Mouse (Mus musculus): Measurements from ENCODE around the gene Gm45234. TPM values are rescaled to one million over a fixed set of nuclear protein-coding genes. Genes with fewer than 3 reads are reported as not detected.

The Gm45234 gene
- total and polyA plus RNA-seq, 3 experiments = not detected

- Histone ChIP-seq H3K4me3 (replicated peaks in 1 of 3; ENCODE audit: low read depth in 2 of 3, low read length in 2 of 3, poor library complexity in 1 of 3) (no peak overlapping the region), H3K9ac (ENCODE audit: insufficient read depth, low read depth) (no peak overlapping the region), H3K36me3 (replicated peaks in 1 of 2; ENCODE audit: control insufficient read depth in 1 of 2, insufficient read depth in 1 of 2, low read length in 1 of 2) (no peaks in the 10 kb centered on the region), H3K9me3 (replicated peaks; ENCODE audit: low read length) (peaks cover 5% of the 10 kb centered on the region), H3K4me2 (ENCODE audit: insufficient read depth, low read depth, poor library complexity, severe bottlenecking) (no peak overlapping the region), H3K27me3 (replicated peaks) (peaks cover 9% of the 10 kb centered on the region), H3K79me2 (replicated peaks; ENCODE audit: control insufficient read depth, extremely low read depth, insufficient read depth, poor library complexity, severe bottlenecking) (no peaks in the 10 kb centered on the region), H3K4me1 (ENCODE audit: control insufficient read depth in 1 of 2, insufficient read depth in 2 of 2) (peaks cover 6 to 11% of the 10 kb centered on the region in 2 experiments; a peak in 3 of 4 replicates), H3K27ac (ENCODE audit: insufficient read depth, low read depth) (no peak overlapping the region)
- dilution Hi-C loops (cut with MboI; ENCODE audit: extremely low pct_ligation_motif_present, extremely low pct_unique_long_range_greater_than_20kb, low sequenced_read_pairs) (no loop called here), in situ Hi-C loops (cut with MboI; ENCODE audit: low pct_ligation_motif_present, low pct_unique_long_range_greater_than_20kb, low sequenced_read_pairs) (no loop called here)
- TF ChIP-seq HCFC1 (IDR thresholded peaks at IDR 0.05; ENCODE audit: low read depth, low read length) = no peak
- no peak for TF ChIP-seq MYC (IDR thresholded peaks at IDR 0.05; ENCODE audit: low read depth, low read length)
- TF ChIP-seq USF1 (IDR thresholded peaks at IDR 0.05; ENCODE audit: low read depth, low read length) = no peak
- no peak for TF ChIP-seq POLR2A (IDR thresholded peaks at IDR 0.05; ENCODE audit: low read depth, low read length)
- TF ChIP-seq JUN (IDR thresholded peaks at IDR 0.05; ENCODE audit: insufficient read depth, low read depth, low read length) = no peak
- no peak for TF ChIP-seq CTCF (conservative IDR thresholded peaks at IDR 0.05 in 1 of 2, IDR thresholded peaks at IDR 0.05 in 1 of 2; ENCODE audit: low read depth in 2 of 2, low read length in 2 of 2)
- no peak for TF ChIP-seq GABPA (IDR thresholded peaks at IDR 0.05; ENCODE audit: insufficient replicate concordance, low read depth, low read length)
- no peak for TF ChIP-seq ZNF384 (IDR thresholded peaks at IDR 0.05; ENCODE audit: low read depth, low read length)
- no peak for TF ChIP-seq NELFE (IDR thresholded peaks at IDR 0.05; ENCODE audit: low read depth, low read length)
- no peak for TF ChIP-seq SIN3A (IDR thresholded peaks at IDR 0.05; ENCODE audit: low read length)
- no peak for TF ChIP-seq TBP (conservative IDR thresholded peaks at IDR 0.05; ENCODE audit: low read depth, low read length)
- TF ChIP-seq MXI1 (IDR thresholded peaks at IDR 0.05; ENCODE audit: low read depth, low read length) = no peak
- TF ChIP-seq ETS1 (conservative IDR thresholded peaks at IDR 0.05; ENCODE audit: low read depth, low read length) = no peak
- no peak for TF ChIP-seq MAZ (IDR thresholded peaks at IDR 0.05; ENCODE audit: low read depth, low read length)
- no peak for TF ChIP-seq NRF1 (IDR thresholded peaks at IDR 0.05; ENCODE audit: low read depth, low read length)
- TF ChIP-seq TCF12 (IDR thresholded peaks at IDR 0.05; ENCODE audit: low read depth, low read length) = no peak
- TF ChIP-seq RCOR1 (conservative IDR thresholded peaks at IDR 0.05; ENCODE audit: low read depth, low read length) = no peak
- no peak for TF ChIP-seq ELF1 (IDR thresholded peaks at IDR 0.05; ENCODE audit: low read depth, low read length)
- no peak for TF ChIP-seq POLR2AphosphoS2 (IDR thresholded peaks at IDR 0.05; ENCODE audit: low read depth, low read length)
- no peak for TF ChIP-seq CHD1 (IDR thresholded peaks at IDR 0.05; ENCODE audit: low read depth, low read length)
- DNase-seq (ENCODE audit: extremely low read depth) = no peak
These were observed 25.1 kb upstream of the Gm45234 start for GRCm38 (mm10) chr6:124780917-124781316.

- H3K36me3 ChIP-seq (replicated peaks in 1 of 2; ENCODE audit: control insufficient read depth in 1 of 2, insufficient read depth in 1 of 2, low read length in 1 of 2) = no peaks in the 10 kb centered on the region
- in situ Hi-C loops (cut with MboI; ENCODE audit: low pct_ligation_motif_present, low pct_unique_long_range_greater_than_20kb, low sequenced_read_pairs) (no loop called here), dilution Hi-C loops (cut with MboI; ENCODE audit: extremely low pct_ligation_motif_present, extremely low pct_unique_long_range_greater_than_20kb, low sequenced_read_pairs) (no loop called here)
- no peak for TF ChIP-seq ELF1 (IDR thresholded peaks at IDR 0.05; ENCODE audit: low read depth, low read length)
- no peak for TF ChIP-seq ETS1 (conservative IDR thresholded peaks at IDR 0.05; ENCODE audit: low read depth, low read length)
- TF ChIP-seq JUN (IDR thresholded peaks at IDR 0.05; ENCODE audit: insufficient read depth, low read depth, low read length) = no peak
- TF ChIP-seq ZNF384 (IDR thresholded peaks at IDR 0.05; ENCODE audit: low read depth, low read length) = no peak
- no peak for TF ChIP-seq IRF4 (IDR thresholded peaks at IDR 0.05; ENCODE audit: low read depth, low read length)
- H3K9me3 ChIP-seq (replicated peaks; ENCODE audit: low read length) = peaks cover 5% of the 10 kb centered on the region
- H3K27me3 ChIP-seq (replicated peaks) = peaks cover 9% of the 10 kb centered on the region
- no peaks in the 10 kb centered on the region for H3K79me2 ChIP-seq (replicated peaks; ENCODE audit: control insufficient read depth, extremely low read depth, insufficient read depth, poor library complexity, severe bottlenecking)
- no peak overlapping the region for H3K4me2 ChIP-seq (ENCODE audit: insufficient read depth, low read depth, poor library complexity, severe bottlenecking)
- DNase-seq (ENCODE audit: extremely low read depth) = no peak
- no peak overlapping the region for H3K9ac ChIP-seq (ENCODE audit: insufficient read depth, low read depth)
- no peak overlapping the region for H3K27ac ChIP-seq (ENCODE audit: insufficient read depth, low read depth)
- H3K4me3 ChIP-seq (replicated peaks in 1 of 3; ENCODE audit: low read depth in 2 of 3, low read length in 2 of 3, poor library complexity in 1 of 3) = no peak overlapping the region
- H3K4me1 ChIP-seq (ENCODE audit: control insufficient read depth in 1 of 2, insufficient read depth in 2 of 2) = peaks cover 6 to 11% of the 10 kb centered on the region in 2 experiments; a peak in 3 of 4 replicates
These were observed 24.2 kb upstream of the Gm45234 start for GRCm38 (mm10) chr6:124779984-124780416.

All from CH12.LX (cell line).